Mouse (Mus musculus): Measurements from ENCODE around the gene Iqcf1.

DNA sequence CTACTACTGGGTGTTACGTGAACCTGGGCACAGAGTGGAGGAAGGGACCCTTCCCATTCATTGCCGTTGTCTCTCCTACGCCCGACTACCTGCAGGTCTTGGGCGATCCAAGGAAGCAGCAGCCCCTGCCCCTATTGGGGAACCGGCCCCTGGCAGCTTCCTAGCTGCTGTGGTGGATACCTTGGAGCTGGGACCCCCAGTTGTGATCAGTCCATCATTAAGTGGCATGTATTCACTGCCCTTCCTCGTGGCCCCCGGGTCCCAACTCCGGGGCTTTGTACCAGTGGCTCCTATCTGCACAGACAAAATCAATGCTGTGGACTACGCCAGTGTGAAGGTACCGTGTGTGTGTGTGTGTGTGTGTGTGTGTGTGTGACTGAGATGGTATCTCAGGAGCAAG lies 48.5 kb upstream of the Iqcf1 start:
- TF ChIP-seq E2F4 (IDR thresholded peaks at IDR 0.05; ENCODE audit: insufficient replicate concordance, low read depth, low read length) (no peak), MYC (IDR thresholded peaks at IDR 0.05; ENCODE audit: low read depth, low read length) (no peak), EP300 (IDR thresholded peaks at IDR 0.05; ENCODE audit: low read length) (no peak), CTCF (conservative IDR thresholded peaks at IDR 0.05 in 1 of 2, IDR thresholded peaks at IDR 0.05 in 1 of 2; ENCODE audit: low read depth in 2 of 2, low read length in 2 of 2) (no peak), ZC3H11A (IDR thresholded peaks at IDR 0.05; ENCODE audit: low read depth, low read length) (no peak), TCF12 (IDR thresholded peaks at IDR 0.05; ENCODE audit: low read depth, low read length) (no peak)
